Mouse (Mus musculus) intestine, embryonic 14.5 days (tissue): ENCODE measurements around the gene Slc25a45. TPM values are rescaled to one million over a fixed set of nuclear protein-coding genes. Genes with fewer than 3 reads are reported as not detected.
A peak's percentile ranks its signal among the peaks of the same experiment; 100 is the strongest.

Experiments used
- ATAC-seq: fragments of 200-750 bp; cut with Nextera tagmentation; replicated peaks from 2 replicates; pipeline ENCODE4 v1.8.0; 2017; ENCODE audit warnings: low read depth, moderate number of reproducible peaks, moderate TSS enrichment, moderate library complexity; ENCODE audit not compliant: low FRiP score, low TSS enrichment
- DNase-seq: peaks from one replicate; pipeline ENCODE4 v3.0.0-alpha.2; 2018; ENCODE audit warnings: low spot score
- H3K27ac ChIP-seq: fragments of 300-500 bp; sonication (generic); 2 replicates; pipeline ENCODE4 v1.5.1; 2014; ENCODE audit warnings: low read depth, mild to moderate bottlenecking, control low read depth
- H3K27me3 ChIP-seq: fragments of 300-500 bp; sonication (generic); replicated peaks from 2 replicates; pipeline ENCODE4 v1.6.1; 2014; ENCODE audit warnings: low read length, control low read depth; ENCODE audit not compliant: control insufficient read depth, insufficient read depth
- H3K36me3 ChIP-seq: fragments of 300-500 bp; sonication (generic); 2 replicates; pipeline ENCODE4 v1.6.1; 2014; ENCODE audit warnings: low read length, control low read depth; ENCODE audit not compliant: control insufficient read depth, insufficient read depth
- H3K4me1 ChIP-seq: fragments of 300-500 bp; sonication (generic); replicated peaks from 2 replicates; pipeline ENCODE4 v1.6.1; 2014; ENCODE audit warnings: low read length, control low read depth, mixed read lengths; ENCODE audit not compliant: control insufficient read depth, insufficient read depth
- H3K4me2 ChIP-seq: fragments of 300-500 bp; sonication (generic); 2 replicates; pipeline ENCODE4 v1.6.1; 2014; ENCODE audit warnings: low read length
- H3K4me3 ChIP-seq: fragments of 300-500 bp; sonication (generic); 2 replicates; pipeline ENCODE4 v1.5.1; 2014; ENCODE audit warnings: low read depth, low read length, control low read depth, mixed read lengths
- H3K9ac ChIP-seq: fragments of 300-500 bp; sonication (generic); 2 replicates; pipeline ENCODE4 v1.6.1; 2014; ENCODE audit warnings: mild to moderate bottlenecking, low read length
- H3K9me3 ChIP-seq: fragments of 300-500 bp; sonication (generic); 2 replicates; pipeline ENCODE4 v1.6.1; 2016; ENCODE audit warnings: low read length, control low read depth; ENCODE audit not compliant: control insufficient read depth
- WGBS: fragments of 180-500 bp; shearing (Covaris S2); extraction: QIAGEN DNeasy Blood & Tissue Kit; methylation state at CpG from one replicate; pipeline ENCODE4 v1.1.7; 2014; 5-methylcytosine and 5-hydroxymethylcytosine counted together
- polyA plus RNA-seq: library from polyadenylated mRNA; unstranded; fragments of >200 nt; fragmentation: Nextera tagmentation; extraction: Ambion mirVana; gene quantifications from 2 replicates; pipeline ENCODE4 v1.2.1, GENCODE M21; 2014

Gene Slc25a45
- polyA plus RNA-seq, 1 experiment from 2014 or later, result 2.1 TPM

DNA sequence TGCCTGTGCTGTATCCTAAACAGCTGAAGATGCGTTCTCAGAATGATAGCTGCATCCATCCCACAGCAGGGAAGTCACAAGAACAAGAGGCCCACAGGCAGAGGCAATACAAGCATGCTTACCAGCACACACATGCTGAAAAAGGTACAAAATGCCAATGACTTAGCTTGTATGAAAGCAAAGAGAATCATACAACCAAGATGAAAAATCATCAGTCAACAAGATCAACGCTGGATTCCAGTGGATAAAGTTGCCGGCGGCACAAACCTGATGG, 38.8 kb upstream of the Slc25a45 start:
- Histone ChIP-seq H3K4me3 (no peak overlapping the region), H3K9me3 (no peaks in the 10 kb centered on the region), H3K9ac (no peak overlapping the region), H3K4me2 (no peak overlapping the region), H3K27me3 (no peaks in the 10 kb centered on the region), H3K4me1 (peaks cover 10% of the 10 kb centered on the region), H3K27ac (no peak overlapping the region), H3K36me3 (no peaks in the 10 kb centered on the region)
- WGBS, result 91% methylated on average over 4 of the region's 4 CpGs
- no peak for ATAC-seq
- DNase-seq, result no peak

DNA sequence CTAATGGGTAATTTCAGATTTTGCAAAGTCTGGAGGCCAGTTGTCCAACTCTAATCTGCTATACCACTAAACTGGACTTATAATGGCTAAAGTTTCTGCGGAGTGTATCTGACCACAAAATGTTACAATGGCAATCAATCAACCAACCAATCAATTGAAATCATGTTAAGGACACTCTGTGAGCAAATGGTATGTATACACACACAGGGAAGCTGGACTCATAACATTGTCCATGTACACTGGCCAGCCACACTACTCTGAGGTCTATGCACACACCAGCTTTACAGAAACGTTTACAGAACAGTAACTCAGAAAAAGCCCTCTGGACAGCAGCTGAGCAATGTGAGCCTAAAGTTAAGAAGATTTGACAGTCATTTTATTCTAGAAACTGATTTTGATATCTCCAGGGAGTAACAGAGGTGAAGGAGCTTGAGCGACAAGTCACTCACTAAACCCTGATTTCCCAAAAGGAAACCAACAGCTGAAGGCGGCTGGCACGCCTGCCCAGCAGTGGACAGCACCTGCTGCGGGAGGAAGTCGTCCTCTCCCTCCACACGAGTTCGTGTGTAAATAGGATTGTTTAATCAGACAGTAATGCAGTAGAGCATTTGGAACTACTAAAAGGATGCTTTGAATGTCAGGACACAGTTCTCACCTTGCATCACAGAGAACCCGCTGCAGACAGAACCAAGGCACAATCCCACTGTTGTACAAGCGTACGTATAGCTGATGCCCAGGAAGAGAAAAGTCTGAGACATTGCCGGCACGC, 38.1 kb upstream of the Slc25a45 start:
- no peaks in the 10 kb centered on the region for H3K27me3 ChIP-seq
- 63% methylated on average over 14 of the region's 14 CpGs for WGBS
- H3K36me3 ChIP-seq, result no peaks in the 10 kb centered on the region
- no peak overlapping the region for H3K27ac ChIP-seq
- no peak overlapping the region for H3K9ac ChIP-seq
- H3K4me2 ChIP-seq, result no peak overlapping the region
- ATAC-seq, result no peak
- H3K4me3 ChIP-seq, result no peak overlapping the region
- peaks cover 17% of the 10 kb centered on the region for H3K4me1 ChIP-seq
- no peaks in the 10 kb centered on the region for H3K9me3 ChIP-seq
- DNase-seq, result no peak

DNA sequence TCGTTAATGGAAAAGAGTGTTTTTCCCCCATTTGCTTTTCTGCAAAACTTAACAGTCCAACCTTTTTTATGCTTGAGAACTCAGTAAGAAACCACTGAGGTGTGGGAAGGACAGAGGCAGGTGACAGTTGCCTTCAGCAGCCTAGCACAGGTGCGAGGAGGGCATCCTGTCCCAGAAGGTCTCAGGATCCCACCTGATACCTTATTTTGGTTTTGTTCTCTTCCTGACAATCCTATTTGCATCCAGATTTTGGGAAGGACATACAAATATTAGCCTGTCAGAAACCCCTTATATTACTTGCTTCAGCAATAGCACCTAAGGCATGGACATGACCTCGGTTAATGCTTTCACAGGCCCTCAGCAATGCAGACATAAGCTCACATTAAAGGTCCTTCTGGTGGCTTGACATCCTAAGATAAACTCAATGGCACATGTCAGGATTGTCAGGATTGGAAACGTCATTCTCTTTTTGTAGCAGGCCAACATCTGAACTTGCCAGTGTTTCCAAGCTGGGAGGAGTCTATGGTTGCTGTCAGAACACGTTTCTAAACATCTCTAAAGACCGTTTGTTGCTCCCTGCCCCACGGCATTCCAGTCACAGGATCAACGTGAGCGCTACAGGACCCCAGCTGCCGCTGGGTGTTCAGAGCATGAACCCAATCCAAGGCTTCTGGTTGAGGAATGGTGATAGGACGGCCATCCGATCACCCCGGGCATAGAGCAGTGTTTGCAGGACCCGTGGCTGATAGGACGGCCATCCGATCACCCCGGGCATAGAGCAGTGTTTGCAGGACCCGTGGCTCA, 37.3 kb upstream of the Slc25a45 start:
- H3K9ac ChIP-seq, result no peak overlapping the region
- no peaks in the 10 kb centered on the region for H3K27me3 ChIP-seq
- H3K36me3 ChIP-seq, result no peaks in the 10 kb centered on the region
- DNase-seq (no peak), ATAC-seq (no peak)
- no peaks in the 10 kb centered on the region for H3K9me3 ChIP-seq
- H3K4me1 ChIP-seq, result peaks cover 25% of the 10 kb centered on the region
- 74% methylated on average over 18 of the region's 18 CpGs for WGBS
- H3K4me3 ChIP-seq, result no peak overlapping the region
- no peak overlapping the region for H3K4me2 ChIP-seq
- no peak overlapping the region for H3K27ac ChIP-seq

DNA sequence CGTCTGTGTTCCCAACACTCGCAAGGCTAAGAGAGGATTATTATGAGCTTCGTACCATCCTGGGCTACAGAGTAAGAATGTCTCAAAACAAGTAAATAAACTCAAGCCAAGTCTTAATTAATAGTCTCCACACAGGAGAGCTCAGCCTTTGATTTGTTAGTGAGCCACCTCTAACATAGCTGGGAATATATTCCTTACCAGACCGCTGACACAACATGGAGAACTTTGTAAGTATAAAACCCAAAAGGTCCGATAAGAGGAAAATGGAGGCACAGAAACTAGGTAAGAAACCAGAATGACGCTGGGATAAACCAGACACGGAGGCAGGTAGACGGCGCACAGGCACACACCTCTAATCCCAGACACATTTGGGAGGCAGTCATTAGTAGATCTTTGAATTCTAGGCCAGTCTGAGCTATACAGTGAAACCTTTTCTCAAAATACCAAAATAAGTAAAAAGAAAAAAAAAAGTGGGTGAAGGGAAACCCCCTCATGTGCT, 36.7 kb upstream of the Slc25a45 start:
- peaks cover 27% of the 10 kb centered on the region for H3K4me1 ChIP-seq
- H3K4me3 ChIP-seq, result no peak overlapping the region
- 90% methylated on average over 9 of the region's 9 CpGs for WGBS
- no peak overlapping the region for H3K27ac ChIP-seq
- H3K27me3 ChIP-seq, result no peaks in the 10 kb centered on the region
- H3K36me3 ChIP-seq, result no peaks in the 10 kb centered on the region
- H3K4me2 ChIP-seq, result no peak overlapping the region
- ATAC-seq (no peak), DNase-seq (no peak)
- no peak overlapping the region for H3K9ac ChIP-seq
- H3K9me3 ChIP-seq, result no peaks in the 10 kb centered on the region

DNA sequence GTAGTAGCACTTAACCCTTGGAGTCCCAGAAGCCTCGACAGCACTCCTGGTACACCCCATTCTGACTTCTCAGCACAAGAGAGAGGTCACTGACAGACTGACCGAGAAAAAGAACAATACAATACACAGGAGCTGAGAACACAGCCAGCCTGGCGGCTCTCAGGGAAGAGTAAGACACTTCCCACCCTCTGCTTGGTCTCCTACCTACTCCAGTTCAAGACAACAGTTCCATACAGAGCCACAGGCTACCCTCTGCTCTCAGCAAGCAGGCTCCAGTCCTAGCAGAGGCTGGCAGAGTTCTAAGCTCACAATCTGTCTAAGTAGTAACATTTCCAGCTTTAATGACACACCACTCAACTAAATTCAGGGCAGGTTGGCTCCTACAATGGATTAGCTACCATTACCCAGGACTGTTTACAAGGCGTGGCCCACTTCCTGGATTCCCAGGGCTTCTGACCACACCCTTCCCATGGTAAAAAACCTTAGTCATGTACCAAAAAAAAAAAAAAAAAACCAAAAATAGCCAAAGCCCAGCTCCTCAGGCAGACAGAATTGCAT, 36.1 kb upstream of the Slc25a45 start:
- H3K27ac ChIP-seq, result no peak overlapping the region
- H3K36me3 ChIP-seq, result no peaks in the 10 kb centered on the region
- H3K9ac ChIP-seq, result no peak overlapping the region
- DNase-seq, result no peak
- H3K4me2 ChIP-seq, result 0 out of 2 replicates have a peak overlapping the region, but pooled peaks have one; percentile 12
- peaks cover 27% of the 10 kb centered on the region for H3K4me1 ChIP-seq
- 67% methylated on average over 4 of the region's 4 CpGs for WGBS
- no peak for ATAC-seq
- H3K4me3 ChIP-seq, result no peak overlapping the region
- H3K27me3 ChIP-seq, result no peaks in the 10 kb centered on the region
- no peaks in the 10 kb centered on the region for H3K9me3 ChIP-seq

DNA sequence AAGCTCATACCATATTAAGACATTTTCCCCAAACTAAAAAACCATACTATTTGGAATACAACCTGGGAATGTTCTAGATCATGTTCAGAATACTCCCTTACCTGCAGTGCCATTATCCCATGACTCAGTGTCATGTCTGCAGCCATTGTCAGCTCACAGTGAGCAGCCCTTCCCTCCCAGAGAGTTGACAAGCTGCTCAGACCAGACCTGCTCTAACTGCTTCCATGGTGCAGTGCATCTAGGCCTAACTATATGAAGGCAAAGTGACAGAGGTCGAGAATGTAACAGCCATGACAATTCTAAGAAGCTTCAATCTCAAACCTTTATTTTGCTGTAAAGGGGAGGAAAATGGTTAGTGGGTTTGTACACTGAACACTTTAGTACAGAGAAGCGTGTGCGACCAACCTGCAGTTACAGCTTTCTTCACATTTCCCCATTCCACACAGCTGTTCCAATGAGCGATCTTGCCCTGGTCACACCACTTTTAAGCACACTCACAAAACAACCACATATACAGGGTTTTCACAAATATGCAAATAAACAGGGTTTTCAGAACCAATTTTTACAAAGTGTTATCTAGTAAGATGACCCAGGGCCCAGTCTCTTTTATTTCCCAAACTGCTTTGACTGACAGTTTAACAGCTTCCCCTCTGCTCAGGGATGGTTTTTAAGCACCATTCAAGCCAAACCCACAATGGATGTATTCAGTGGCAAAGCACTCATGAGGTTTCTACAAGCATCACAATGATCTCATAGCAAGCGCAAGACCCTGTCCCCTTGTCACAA, 35.4 kb upstream of the Slc25a45 start:
- no peak overlapping the region for H3K9ac ChIP-seq
- 72% methylated on average over 5 of the region's 5 CpGs for WGBS

DNA sequence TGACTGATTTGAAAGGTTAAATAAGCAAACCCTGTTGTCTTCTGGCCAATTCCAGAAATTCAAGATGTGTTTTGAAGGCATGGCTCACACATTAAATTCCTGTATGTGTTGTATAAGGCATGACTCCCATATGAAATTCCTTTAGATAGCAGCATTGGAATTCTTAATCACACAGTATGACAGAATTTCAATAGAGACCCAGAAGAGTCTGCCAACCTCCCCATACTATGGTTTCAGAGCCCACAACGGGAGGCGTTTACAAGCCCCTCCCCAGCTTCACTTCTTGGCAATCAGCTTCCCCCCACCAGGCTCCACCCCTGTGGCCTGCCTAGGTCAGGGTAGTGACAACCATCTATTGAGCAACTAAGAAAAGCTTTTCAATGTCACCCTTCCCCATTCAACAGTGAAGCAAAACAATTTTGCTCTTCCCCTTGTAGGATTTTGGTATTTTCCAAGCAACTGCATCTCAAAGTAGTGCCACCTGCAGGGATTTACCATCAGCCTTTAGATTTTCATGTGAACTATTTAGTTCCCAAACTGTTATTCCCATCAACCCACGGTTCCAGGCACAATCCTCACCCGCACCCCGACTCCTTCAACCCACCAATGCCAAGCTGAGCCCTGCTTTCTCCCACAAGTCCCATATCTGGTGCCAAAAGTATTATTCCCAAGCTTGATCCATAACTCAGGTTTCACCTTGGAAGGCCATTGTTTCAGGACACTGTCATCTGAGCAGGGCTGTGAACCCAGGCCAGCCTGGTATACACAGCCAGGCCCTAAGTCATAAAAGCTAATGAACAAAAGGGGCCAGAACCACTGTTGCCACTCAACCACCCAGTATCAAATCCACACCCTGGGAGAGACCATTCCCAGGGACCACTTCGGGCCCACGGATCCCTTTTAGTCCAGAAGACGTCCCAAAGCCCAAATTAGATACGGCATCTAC, 34.5 kb upstream of the Slc25a45 start:
- H3K27ac ChIP-seq, result 0 out of 2 replicates have a peak overlapping the region, but pooled peaks have one; percentile 24
- H3K9ac ChIP-seq, result no peak overlapping the region
- peak overlapping the region; percentile 36 for H3K4me3 ChIP-seq
- H3K36me3 ChIP-seq, result no peaks in the 10 kb centered on the region
- no peaks in the 10 kb centered on the region for H3K27me3 ChIP-seq
- no peak for DNase-seq
- H3K4me1 ChIP-seq, result peaks cover 42% of the 10 kb centered on the region
- no peaks in the 10 kb centered on the region for H3K9me3 ChIP-seq
- ATAC-seq, result no peak
- peak overlapping the region; percentile 72 for H3K4me2 ChIP-seq
- WGBS, result 76% methylated on average over 9 of the region's 9 CpGs

More for the DNA sequence above, 35.4 kb upstream of the Slc25a45 start:
- Histone ChIP-seq H3K27ac (no peak overlapping the region), H3K9me3 (no peaks in the 10 kb centered on the region), H3K27me3 (no peaks in the 10 kb centered on the region), H3K4me1 (peaks cover 34% of the 10 kb centered on the region), H3K4me2 (peak overlapping the region; percentile 72; the same call in 1 of the 2 replicates), H3K4me3 (no peak overlapping the region), H3K36me3 (no peaks in the 10 kb centered on the region)
- DNase-seq, result no peak
- ATAC-seq, result no peak
